Mouse (Mus musculus): ENCODE results near the gene Hspa1l.

DNA sequence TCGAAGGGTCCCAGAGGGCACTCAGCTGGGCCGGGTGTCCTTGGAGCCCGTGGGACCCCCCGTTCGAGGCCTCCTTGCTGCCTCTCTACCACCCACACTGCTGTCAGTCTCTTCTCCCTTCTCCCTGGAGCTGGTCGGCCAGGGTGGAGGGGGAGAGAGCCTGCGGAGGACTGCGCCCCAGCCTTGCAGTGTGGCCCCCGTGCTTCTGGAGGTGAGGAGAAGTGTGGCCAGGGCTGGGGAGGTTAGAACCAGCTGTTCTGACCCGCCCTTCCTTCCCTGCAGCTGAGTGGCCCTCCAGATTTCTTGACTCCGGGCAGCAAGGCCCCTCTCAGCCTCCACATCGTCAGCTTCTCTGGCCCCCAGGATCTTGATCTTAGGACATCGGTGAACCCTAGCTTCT is 51.8 kb downstream of the Hspa1l start:
- TF ChIP-seq GATA1 (IDR thresholded peaks at IDR 0.05; ENCODE audit: low read length) (no peak), TAL1 (IDR thresholded peaks at IDR 0.05; ENCODE audit: low read length) (no peak)

All from erythroblast, embryonic 14.5 days (primary cell).